Mouse (Mus musculus): ENCODE data around the gene Eif4g3. TPM values are rescaled to one million over a fixed set of nuclear protein-coding genes. Genes with fewer than 3 reads are reported as not detected.

The Eif4g3 gene
- 20.2 TPM for polyA plus RNA-seq (2014; fragmentation: Illumina TruSeq; extraction: RNeasy Lipid Tissue Mini Kit (QIAGEN cat#74804); ENCODE audit: insufficient read depth, low read depth, low replicate concordance)

DNA sequence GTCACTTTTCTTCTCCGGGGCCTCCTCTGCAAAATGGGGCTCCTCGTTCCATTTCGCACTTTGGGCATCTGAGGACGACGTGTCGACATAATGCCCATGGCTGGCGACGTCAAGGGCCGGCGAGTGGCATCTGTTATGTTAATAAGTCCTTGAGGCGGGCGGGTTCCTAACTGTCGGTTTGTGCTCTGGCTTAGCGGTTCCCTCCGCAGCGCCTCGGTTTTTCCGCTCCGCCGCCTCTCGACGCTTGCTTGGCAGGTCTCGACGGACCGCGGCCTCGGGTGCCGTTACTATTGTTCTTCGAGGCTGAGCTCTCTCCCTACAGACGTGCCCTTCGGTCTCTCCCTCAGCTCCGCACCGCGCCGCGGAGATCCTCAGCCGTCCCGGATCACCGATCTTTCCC, at the start of gene Eif4g3:
TSS of gene Eif4g3 (plus strand) at position 133 of the 400 bp plus-strand sequence.

DNA sequence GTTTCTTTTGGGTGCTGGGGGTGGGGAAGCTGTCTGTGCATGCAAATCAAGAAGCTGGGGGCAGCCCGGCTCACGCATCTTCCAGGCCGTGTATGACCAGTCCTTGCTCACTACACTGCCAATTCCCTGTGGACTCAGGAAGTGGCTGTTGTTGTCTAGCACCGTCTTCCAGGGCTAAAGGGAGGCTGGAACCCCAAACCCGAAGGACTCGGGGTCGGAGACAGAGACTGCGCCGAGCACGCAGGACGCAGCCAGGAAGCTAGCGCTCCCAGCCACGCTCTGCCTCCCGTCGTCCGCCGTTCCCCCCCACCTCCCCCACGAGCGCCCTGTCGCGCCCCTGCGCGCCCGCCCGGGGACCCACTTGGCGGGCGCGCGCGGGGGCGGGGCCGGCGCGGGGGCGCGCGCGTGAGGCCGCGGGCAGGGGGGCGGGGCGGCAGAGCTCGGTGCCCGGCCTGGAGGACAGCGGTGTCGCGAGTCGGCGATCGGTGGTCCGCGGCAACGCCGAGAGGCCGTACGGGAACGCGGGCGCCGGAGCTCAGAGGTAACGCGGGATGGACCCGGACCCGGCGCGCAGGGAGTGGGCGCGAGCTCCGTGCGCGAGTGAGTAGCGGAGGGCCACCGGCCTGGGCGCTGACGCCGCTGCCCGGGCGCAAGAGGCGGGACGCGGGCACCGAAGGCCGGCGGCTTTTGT, 223.5 kb downstream of the Eif4g3 start, which contains the start of gene Hp1bp3:
TSS of gene Hp1bp3 (plus strand) at position 97 of the 691 bp plus-strand sequence.

GRCm38 (mm10) chr4:138250088-138250960, 257.5 kb downstream of the Eif4g3 start, which contains the start of the genes Sh2d5 and Kif17:
Sh2d5 (plus strand) TSS chr4:138250403.
Kif17 (plus strand) TSS chr4:138250435.

Other genes with a start within 250 kb of the Eif4g3 start
- gene Alpl, start 196.6 kb upstream of the Eif4g3 start, polyA plus RNA-seq (2014; fragmentation: Illumina TruSeq; extraction: RNeasy Lipid Tissue Mini Kit (QIAGEN cat#74804); ENCODE audit: insufficient read depth, low read depth, low replicate concordance): 2.0 TPM
- 87.1 TPM for gene Ece1, start 130.8 kb upstream of the Eif4g3 start, polyA plus RNA-seq (2014; fragmentation: Illumina TruSeq; extraction: RNeasy Lipid Tissue Mini Kit (QIAGEN cat#74804); ENCODE audit: insufficient read depth, low read depth, low replicate concordance)
- 80.4 TPM for gene Hp1bp3, start 223.3 kb downstream of the Eif4g3 start, polyA plus RNA-seq (2014; fragmentation: Illumina TruSeq; extraction: RNeasy Lipid Tissue Mini Kit (QIAGEN cat#74804); ENCODE audit: insufficient read depth, low read depth, low replicate concordance)